Mouse (Mus musculus): ENCODE measurements around the gene Col4a3bp. TPM values are rescaled to one million over a fixed set of nuclear protein-coding genes. Genes with fewer than 3 reads are reported as not detected.

Col4a3bp gene
- polyA plus RNA-seq, 1 experiment from 2014 or later: 10.1 TPM

GRCm38 (mm10) chr13:96584201-96584600 lies 41.8 kb downstream of the Col4a3bp start:
- no peak for ATAC-seq (replicated peaks; ENCODE audit: insufficient number of reproducible peaks, low FRiP score, low TSS enrichment)
- H3K4me3 ChIP-seq (ENCODE audit: low read depth, low read length): no peak overlapping the region
- H3K4me1 ChIP-seq (ENCODE audit: control insufficient read depth, insufficient read depth, low read length): no peaks in the 10 kb centered on the region
- H3K4me2 ChIP-seq: no peak overlapping the region
- H3K27me3 ChIP-seq (ENCODE audit: control insufficient read depth, insufficient read depth, low read length): no peaks in the 10 kb centered on the region
- H3K36me3 ChIP-seq (ENCODE audit: control insufficient read depth, insufficient read depth, low read length): no peaks in the 10 kb centered on the region
- no peak overlapping the region for H3K27ac ChIP-seq (ENCODE audit: low read depth, low read length)
- no peaks in the 10 kb centered on the region for H3K9me3 ChIP-seq (replicated peaks; ENCODE audit: control insufficient read depth, low read length)
- H3K9ac ChIP-seq (ENCODE audit: low read depth, low read length): no peak overlapping the region
- WGBS (ENCODE audit: insufficient replicate concordance): 85% methylated on average over 2 of the region's 2 CpGs

GRCm38 (mm10) chr13:96586540-96586939 lies 44.1 kb downstream of the Col4a3bp start:
- H3K27ac ChIP-seq (ENCODE audit: low read depth, low read length): no peak overlapping the region
- ATAC-seq (replicated peaks; ENCODE audit: insufficient number of reproducible peaks, low FRiP score, low TSS enrichment): no peak
- H3K4me1 ChIP-seq (ENCODE audit: control insufficient read depth, insufficient read depth, low read length): no peaks in the 10 kb centered on the region
- no peaks in the 10 kb centered on the region for H3K27me3 ChIP-seq (ENCODE audit: control insufficient read depth, insufficient read depth, low read length)
- H3K36me3 ChIP-seq (ENCODE audit: control insufficient read depth, insufficient read depth, low read length): no peaks in the 10 kb centered on the region
- WGBS (ENCODE audit: insufficient replicate concordance): 96% methylated on average over 5 of the region's 5 CpGs
- H3K4me3 ChIP-seq (ENCODE audit: low read depth, low read length): no peak overlapping the region
- no peak overlapping the region for H3K4me2 ChIP-seq
- H3K9ac ChIP-seq (ENCODE audit: low read depth, low read length): no peak overlapping the region
- no peaks in the 10 kb centered on the region for H3K9me3 ChIP-seq (replicated peaks; ENCODE audit: control insufficient read depth, low read length)

GRCm38 (mm10) chr13:96588642-96589041 lies 46.2 kb downstream of the Col4a3bp start:
- WGBS (ENCODE audit: insufficient replicate concordance): 76% methylated on average over 1 of the region's 1 CpGs
- Histone ChIP-seq H3K4me1 (ENCODE audit: control insufficient read depth, insufficient read depth, low read length) (no peaks in the 10 kb centered on the region), H3K27me3 (ENCODE audit: control insufficient read depth, insufficient read depth, low read length) (no peaks in the 10 kb centered on the region), H3K9me3 (replicated peaks; ENCODE audit: control insufficient read depth, low read length) (no peaks in the 10 kb centered on the region), H3K4me2 (no peak overlapping the region), H3K9ac (ENCODE audit: low read depth, low read length) (no peak overlapping the region), H3K36me3 (ENCODE audit: control insufficient read depth, insufficient read depth, low read length) (no peaks in the 10 kb centered on the region), H3K27ac (ENCODE audit: low read depth, low read length) (no peak overlapping the region), H3K4me3 (ENCODE audit: low read depth, low read length) (no peak overlapping the region)
- no peak for ATAC-seq (replicated peaks; ENCODE audit: insufficient number of reproducible peaks, low FRiP score, low TSS enrichment)

- Histone ChIP-seq H3K36me3 (ENCODE audit: control insufficient read depth, insufficient read depth, low read length) (no peaks in the 10 kb centered on the region), H3K4me2 (no peak overlapping the region), H3K27ac (ENCODE audit: low read depth, low read length) (no peak overlapping the region), H3K9ac (ENCODE audit: low read depth, low read length) (no peak overlapping the region), H3K9me3 (replicated peaks; ENCODE audit: control insufficient read depth, low read length) (no peaks in the 10 kb centered on the region), H3K4me3 (ENCODE audit: low read depth, low read length) (no peak overlapping the region), H3K27me3 (ENCODE audit: control insufficient read depth, insufficient read depth, low read length) (no peaks in the 10 kb centered on the region), H3K4me1 (ENCODE audit: control insufficient read depth, insufficient read depth, low read length) (no peaks in the 10 kb centered on the region)
- 13% methylated on average over 1 of the region's 1 CpGs for WGBS (ENCODE audit: insufficient replicate concordance)
- ATAC-seq (replicated peaks; ENCODE audit: insufficient number of reproducible peaks, low FRiP score, low TSS enrichment): no peak
These were observed 51.2 kb downstream of the Col4a3bp start for GRCm38 (mm10) chr13:96593621-96594020.

GRCm38 (mm10) chr13:96594070-96594469 lies 51.7 kb downstream of the Col4a3bp start:
- Histone ChIP-seq H3K4me1 (ENCODE audit: control insufficient read depth, insufficient read depth, low read length) (no peaks in the 10 kb centered on the region), H3K4me2 (no peak overlapping the region), H3K9ac (ENCODE audit: low read depth, low read length) (no peak overlapping the region), H3K36me3 (ENCODE audit: control insufficient read depth, insufficient read depth, low read length) (no peaks in the 10 kb centered on the region; the same call in 1 of the 2 replicates), H3K27me3 (ENCODE audit: control insufficient read depth, insufficient read depth, low read length) (no peaks in the 10 kb centered on the region), H3K4me3 (ENCODE audit: low read depth, low read length) (no peak overlapping the region), H3K27ac (ENCODE audit: low read depth, low read length) (no peak overlapping the region), H3K9me3 (replicated peaks; ENCODE audit: control insufficient read depth, low read length) (no peaks in the 10 kb centered on the region)
- 75% methylated on average over 4 of the region's 4 CpGs for WGBS (ENCODE audit: insufficient replicate concordance)
- ATAC-seq (replicated peaks; ENCODE audit: insufficient number of reproducible peaks, low FRiP score, low TSS enrichment): no peak

GRCm38 (mm10) chr13:96599182-96599581 lies 56.8 kb downstream of the Col4a3bp start:
- WGBS (ENCODE audit: insufficient replicate concordance): 90% methylated on average over 9 of the region's 9 CpGs
- H3K27ac ChIP-seq (ENCODE audit: low read depth, low read length): no peak overlapping the region

GRCm38 (mm10) chr13:96604242-96604641 lies 61.8 kb downstream of the Col4a3bp start:
- Histone ChIP-seq H3K36me3 (ENCODE audit: control insufficient read depth, insufficient read depth, low read length) (peaks cover 6% of the 10 kb centered on the region), H3K27me3 (ENCODE audit: control insufficient read depth, insufficient read depth, low read length) (no peaks in the 10 kb centered on the region), H3K4me2 (no peak overlapping the region), H3K9me3 (replicated peaks; ENCODE audit: control insufficient read depth, low read length) (no peaks in the 10 kb centered on the region), H3K4me3 (ENCODE audit: low read depth, low read length) (no peak overlapping the region), H3K9ac (ENCODE audit: low read depth, low read length) (no peak overlapping the region), H3K4me1 (ENCODE audit: control insufficient read depth, insufficient read depth, low read length) (no peaks in the 10 kb centered on the region), H3K27ac (ENCODE audit: low read depth, low read length) (no peak overlapping the region)
- 94% methylated on average over 2 of the region's 2 CpGs for WGBS (ENCODE audit: insufficient replicate concordance)
- no peak for ATAC-seq (replicated peaks; ENCODE audit: insufficient number of reproducible peaks, low FRiP score, low TSS enrichment)

More at GRCm38 (mm10) chr13:96599182-96599581, 56.8 kb downstream of the Col4a3bp start:
- H3K27me3 ChIP-seq (ENCODE audit: control insufficient read depth, insufficient read depth, low read length): no peaks in the 10 kb centered on the region
- no peaks in the 10 kb centered on the region for H3K4me1 ChIP-seq (ENCODE audit: control insufficient read depth, insufficient read depth, low read length)
- no peaks in the 10 kb centered on the region for H3K9me3 ChIP-seq (replicated peaks; ENCODE audit: control insufficient read depth, low read length)
- no peak overlapping the region for H3K4me3 ChIP-seq (ENCODE audit: low read depth, low read length)
- H3K4me2 ChIP-seq: no peak overlapping the region
- H3K9ac ChIP-seq (ENCODE audit: low read depth, low read length): no peak overlapping the region
- ATAC-seq (replicated peaks; ENCODE audit: insufficient number of reproducible peaks, low FRiP score, low TSS enrichment): no peak
- H3K36me3 ChIP-seq (ENCODE audit: control insufficient read depth, insufficient read depth, low read length): peaks cover 4% of the 10 kb centered on the region

- Histone ChIP-seq H3K4me1 (ENCODE audit: control insufficient read depth, insufficient read depth, low read length) (no peaks in the 10 kb centered on the region), H3K36me3 (ENCODE audit: control insufficient read depth, insufficient read depth, low read length) (no peaks in the 10 kb centered on the region), H3K9me3 (replicated peaks; ENCODE audit: control insufficient read depth, low read length) (no peaks in the 10 kb centered on the region), H3K27me3 (ENCODE audit: control insufficient read depth, insufficient read depth, low read length) (no peaks in the 10 kb centered on the region), H3K4me2 (no peak overlapping the region), H3K4me3 (ENCODE audit: low read depth, low read length) (no peak overlapping the region), H3K27ac (ENCODE audit: low read depth, low read length) (no peak overlapping the region), H3K9ac (ENCODE audit: low read depth, low read length) (no peak overlapping the region)
- WGBS (ENCODE audit: insufficient replicate concordance): 83% methylated on average over 3 of the region's 3 CpGs
- ATAC-seq (replicated peaks; ENCODE audit: insufficient number of reproducible peaks, low FRiP score, low TSS enrichment): no peak
These were observed 72.2 kb downstream of the Col4a3bp start for GRCm38 (mm10) chr13:96614615-96615014.

- H3K36me3 ChIP-seq (ENCODE audit: control insufficient read depth, insufficient read depth, low read length): no peaks in the 10 kb centered on the region
- no peak overlapping the region for H3K4me2 ChIP-seq
- H3K27ac ChIP-seq (ENCODE audit: low read depth, low read length): no peak overlapping the region
- no peak overlapping the region for H3K4me3 ChIP-seq (ENCODE audit: low read depth, low read length)
- no peaks in the 10 kb centered on the region for H3K9me3 ChIP-seq (replicated peaks; ENCODE audit: control insufficient read depth, low read length)
- 68% methylated on average over 1 of the region's 1 CpGs for WGBS (ENCODE audit: insufficient replicate concordance)
- no peaks in the 10 kb centered on the region for H3K4me1 ChIP-seq (ENCODE audit: control insufficient read depth, insufficient read depth, low read length)
- no peak for ATAC-seq (replicated peaks; ENCODE audit: insufficient number of reproducible peaks, low FRiP score, low TSS enrichment)
- H3K9ac ChIP-seq (ENCODE audit: low read depth, low read length): no peak overlapping the region
- H3K27me3 ChIP-seq (ENCODE audit: control insufficient read depth, insufficient read depth, low read length): no peaks in the 10 kb centered on the region
These were observed 78.5 kb downstream of the Col4a3bp start for GRCm38 (mm10) chr13:96620891-96621290.
